Mouse (Mus musculus) embryonic facial prominence, embryonic 10.5 days (tissue): ENCODE measurements around the gene Pprc1. TPM values are rescaled to one million over a fixed set of nuclear protein-coding genes. Genes with fewer than 3 reads are reported as not detected.

Experiments used
- DNase-seq: peaks from one replicate; pipeline ENCODE4 v3.0.0-alpha.2; 2017; ENCODE audit warnings: low spot score
- H3K27ac ChIP-seq: fragments of 300-500 bp; sonication (generic); replicated peaks from 2 replicates; pipeline ENCODE4 v1.5.1; 2016; ENCODE audit warnings: mild to moderate bottlenecking
- H3K27me3 ChIP-seq: fragments of 300-500 bp; sonication (generic); replicated peaks from 2 replicates; pipeline ENCODE4 v1.6.1; 2016; ENCODE audit warnings: low read depth, mild to moderate bottlenecking; ENCODE audit not compliant: poor library complexity, severe bottlenecking
- H3K36me3 ChIP-seq: fragments of 300-500 bp; sonication (generic); replicated peaks from 2 replicates; pipeline ENCODE4 v1.6.1; 2016; ENCODE audit warnings: mild to moderate bottlenecking, moderate library complexity
- H3K4me1 ChIP-seq: fragments of 300-500 bp; sonication (generic); 2 replicates; pipeline ENCODE4 v1.6.1; 2016
- H3K4me3 ChIP-seq: fragments of 300-500 bp; sonication (generic); 2 replicates; pipeline ENCODE4 v1.5.1; 2016; ENCODE audit warnings: mild to moderate bottlenecking, moderate library complexity
- H3K9me3 ChIP-seq: fragments of 300-500 bp; sonication (generic); 2 replicates; pipeline ENCODE4 v1.6.1; 2016; ENCODE audit warnings: mild to moderate bottlenecking
- WGBS: fragments of 180-500 bp; shearing (Covaris S2); methylation state at CpG from one replicate; pipeline ENCODE4 v1.1.7; 2016; 5-methylcytosine and 5-hydroxymethylcytosine counted together
- polyA plus RNA-seq: library from polyadenylated mRNA; unstranded; fragments of >200 nt; fragmentation: Nextera tagmentation; extraction: Ambion mirVana; gene quantifications from 2 replicates; pipeline ENCODE4 v1.2.1, GENCODE M21; 2016

Pprc1 gene
- polyA plus RNA-seq, 1 experiment from 2014 or later = 55.2 TPM

GRCm38 (mm10) chr19:46037243-46037924 is 7.3 kb upstream of the Pprc1 start:
- Histone ChIP-seq H3K4me3 (peak overlapping the region; percentile 94), H3K36me3 (peaks cover 54% of the 10 kb centered on the region), H3K4me1 (peaks cover 60% of the 10 kb centered on the region), H3K27me3 (no peaks in the 10 kb centered on the region), H3K27ac (peak overlapping the region; percentile 96), H3K9me3 (no peaks in the 10 kb centered on the region)
- DNase-seq = no peak
- WGBS = 34% methylated on average over 6 of the region's 6 CpGs

- peak overlapping the region; percentile 96 for H3K27ac ChIP-seq
- H3K4me3 ChIP-seq = peak overlapping the region; percentile 94
- WGBS = 24% methylated on average over 13 of the region's 13 CpGs
- no peaks in the 10 kb centered on the region for H3K9me3 ChIP-seq
- DNase-seq = no peak
- H3K36me3 ChIP-seq = peaks cover 46% of the 10 kb centered on the region
- no peaks in the 10 kb centered on the region for H3K27me3 ChIP-seq
- H3K4me1 ChIP-seq = peaks cover 66% of the 10 kb centered on the region
Measured at GRCm38 (mm10) chr19:46037925-46038850, 6.5 kb upstream of the Pprc1 start.

GRCm38 (mm10) chr19:46038851-46039260 is 5.8 kb upstream of the Pprc1 start:
- H3K4me3 ChIP-seq = peak overlapping the region; percentile 94
- H3K27ac ChIP-seq = peak overlapping the region; percentile 96
- no peaks in the 10 kb centered on the region for H3K9me3 ChIP-seq
- no peak for DNase-seq
- H3K36me3 ChIP-seq = peaks cover 39% of the 10 kb centered on the region
- H3K27me3 ChIP-seq = no peaks in the 10 kb centered on the region
- peaks cover 72% of the 10 kb centered on the region for H3K4me1 ChIP-seq
- 1% methylated on average over 17 of the region's 17 CpGs for WGBS

GRCm38 (mm10) chr19:46039478-46039877 is 5.2 kb upstream of the Pprc1 start:
- peaks cover 33% of the 10 kb centered on the region for H3K36me3 ChIP-seq
- peaks cover 78% of the 10 kb centered on the region for H3K4me1 ChIP-seq
- no peaks in the 10 kb centered on the region for H3K9me3 ChIP-seq
- peak; percentile 96 for DNase-seq
- peak overlapping the region; percentile 96 for H3K27ac ChIP-seq
- peak overlapping the region; percentile 94 for H3K4me3 ChIP-seq
- 4% methylated on average over 29 of the region's 30 CpGs for WGBS
- no peaks in the 10 kb centered on the region for H3K27me3 ChIP-seq

GRCm38 (mm10) chr19:46040149-46040902 is 4.4 kb upstream of the Pprc1 start:
- no peaks in the 10 kb centered on the region for H3K27me3 ChIP-seq
- H3K9me3 ChIP-seq = no peaks in the 10 kb centered on the region
- peaks cover 79% of the 10 kb centered on the region for H3K4me1 ChIP-seq
- DNase-seq = no peak
- H3K27ac ChIP-seq = peak overlapping the region; percentile 96
- peak overlapping the region; percentile 94 for H3K4me3 ChIP-seq
- 43% methylated on average over 14 of the region's 14 CpGs for whole genome bisulfite sequencing
- peaks cover 24% of the 10 kb centered on the region for H3K36me3 ChIP-seq

GRCm38 (mm10) chr19:46041299-46041932 is 3.3 kb upstream of the Pprc1 start:
- Histone ChIP-seq H3K4me1 (peaks cover 85% of the 10 kb centered on the region), H3K4me3 (peak overlapping the region; percentile 84)
- WGBS = 27% methylated on average over 7 of the region's 7 CpGs

GRCm38 (mm10) chr19:46041933-46042475 is 2.7 kb upstream of the Pprc1 start:
- Histone ChIP-seq H3K9me3 (no peaks in the 10 kb centered on the region), H3K27ac (peak overlapping the region; percentile 97), H3K4me3 (peak overlapping the region; percentile 84), H3K36me3 (peaks cover 7% of the 10 kb centered on the region), H3K4me1 (peaks cover 85% of the 10 kb centered on the region), H3K27me3 (no peaks in the 10 kb centered on the region)
- whole genome bisulfite sequencing = under 1% methylated on average over 14 of the region's 14 CpGs
- DNase-seq = peak; percentile 81

More at GRCm38 (mm10) chr19:46041299-46041932, 3.3 kb upstream of the Pprc1 start:
- no peak for DNase-seq
- Histone ChIP-seq H3K36me3 (peaks cover 13% of the 10 kb centered on the region), H3K27me3 (no peaks in the 10 kb centered on the region), H3K9me3 (no peaks in the 10 kb centered on the region), H3K27ac (peak overlapping the region; percentile 97)

- H3K27ac ChIP-seq = peak overlapping the region; percentile 97
- DNase-seq = no peak
- peaks cover 2% of the 10 kb centered on the region; the same call in 1 of the 2 replicates for H3K36me3 ChIP-seq
- H3K4me3 ChIP-seq = peak overlapping the region; percentile 84
- H3K9me3 ChIP-seq = no peaks in the 10 kb centered on the region
- 4% methylated on average over 6 of the region's 6 CpGs for WGBS
- H3K4me1 ChIP-seq = peaks cover 85% of the 10 kb centered on the region
- no peaks in the 10 kb centered on the region for H3K27me3 ChIP-seq
Measured at GRCm38 (mm10) chr19:46042476-46043011, 2.1 kb upstream of the Pprc1 start.

- 72% methylated on average over 7 of the region's 7 CpGs for WGBS
- H3K4me3 ChIP-seq = peak overlapping the region; percentile 84
- H3K4me1 ChIP-seq = peaks cover 80% of the 10 kb centered on the region
- no peaks in the 10 kb centered on the region for H3K9me3 ChIP-seq
- H3K27me3 ChIP-seq = no peaks in the 10 kb centered on the region
- H3K27ac ChIP-seq = peak overlapping the region; percentile 97
- 0 out of 2 replicates have a peak, but pooled peaks cover 2% of the 10 kb centered on the region for H3K36me3 ChIP-seq
- no peak for DNase-seq
Measured at GRCm38 (mm10) chr19:46043380-46043779, 1.3 kb upstream of the Pprc1 start.

GRCm38 (mm10) chr19:46044993-46045695 is 458 bp downstream of the Pprc1 start, which contains the start of gene Ldb1:
Gene Ldb1, minus strand, starts transcription at chr19:46045214.
- peak; percentile 91 for DNase-seq
- Histone ChIP-seq H3K27me3 (no peaks in the 10 kb centered on the region), H3K4me3 (peak within 1 kb of the TSS; percentile 84), H3K4me1 (peaks cover 70% of the 10 kb centered on the region), H3K36me3 (0 out of 2 replicates have a peak, but pooled peaks cover 2% of the 10 kb centered on the region), H3K9me3 (no peaks in the 10 kb centered on the region), H3K27ac (peak within 1 kb of the TSS; percentile 97)
- under 1% methylated on average over 84 of the region's 84 CpGs for whole genome bisulfite sequencing
